Mouse (Mus musculus) CD4-positive helper T cell, adult 2 months (primary cell): ENCODE results near the gene Strn4.

Experiments
- DNase-seq: peaks from one replicate; pipeline ENCODE4 v3.0.0-alpha.2; 2012; ENCODE audit warnings: low read depth, missing footprints, low spot score

The Strn4 gene

DNA sequence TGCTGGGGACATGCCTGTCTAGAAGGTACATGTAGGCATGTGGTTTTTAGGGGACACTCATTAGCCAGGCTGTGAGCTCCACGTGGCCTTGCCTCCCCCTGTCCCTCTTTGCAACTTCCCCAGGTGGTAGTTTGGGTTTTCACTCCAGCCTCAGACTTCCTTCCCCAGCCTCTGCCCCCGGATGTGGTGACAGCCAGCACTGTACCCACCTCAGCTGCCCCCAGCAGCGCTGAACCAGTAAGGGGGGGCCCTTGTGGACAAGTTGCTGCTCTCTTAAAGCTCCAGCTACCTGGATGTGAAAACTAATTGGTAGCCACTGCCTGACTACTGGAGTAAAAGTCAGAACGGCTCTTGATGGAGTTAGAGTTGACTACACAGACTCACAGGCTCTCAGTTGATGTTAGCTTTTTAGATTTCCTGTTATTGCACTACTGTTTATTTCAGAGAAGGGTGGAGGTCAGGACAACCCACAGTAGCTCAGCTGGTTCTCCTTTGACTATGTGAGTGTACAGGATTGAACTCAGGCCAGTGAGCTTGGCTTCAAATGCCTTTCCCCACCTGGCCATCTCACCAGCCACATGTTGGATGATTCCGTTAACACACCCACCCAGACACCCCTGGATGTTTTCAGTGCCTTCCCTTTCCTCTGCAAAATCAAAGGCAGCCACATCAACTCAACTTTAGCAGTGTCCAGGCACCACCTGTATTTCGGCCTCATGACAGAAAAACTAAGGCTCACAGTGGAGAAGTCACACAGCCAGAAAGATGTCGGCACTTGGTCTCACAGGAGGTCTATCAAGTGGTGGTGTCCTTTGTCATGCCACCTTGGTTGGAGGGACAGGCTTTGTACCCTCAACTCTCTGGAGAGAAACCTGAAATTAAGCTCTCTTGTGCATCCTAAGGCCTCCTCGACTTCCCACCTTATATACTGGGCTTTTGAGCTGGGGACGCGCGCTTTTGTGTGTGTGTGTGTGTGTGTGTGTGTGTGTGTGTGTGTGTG lies 26.2 kb downstream of the Strn4 start:
- DNase-seq, result peak; percentile 86

DNA sequence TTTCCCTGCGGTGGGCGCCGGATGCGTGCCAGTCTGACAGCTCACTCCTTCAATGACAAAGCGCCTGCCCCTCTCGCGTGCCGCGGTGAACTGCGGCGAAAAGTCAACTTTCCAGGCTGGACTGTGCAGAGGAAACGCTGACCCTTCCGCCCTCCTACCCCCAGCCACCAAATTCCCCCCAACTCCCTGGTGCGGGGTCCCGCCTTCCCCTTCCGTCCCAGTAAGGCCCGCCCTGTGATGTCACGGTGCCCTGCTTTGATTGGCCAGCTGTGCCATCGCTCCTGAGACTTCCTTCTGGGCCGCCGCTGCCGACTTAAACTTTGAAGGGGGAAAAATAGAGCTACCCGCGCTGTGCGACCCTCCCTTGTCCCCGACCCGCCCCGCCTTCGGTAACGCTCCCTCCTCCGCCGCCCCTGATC lies 27.0 kb downstream of the Strn4 start, which contains the start of gene Prkd2:
Gene Prkd2 (plus strand): TSS at position 258 of the 419 bp plus-strand sequence.
- DNase-seq, result peak; percentile 87

GRCm38 (mm10) chr7:16843441-16844171 lies 27.9 kb downstream of the Strn4 start:
- DNase-seq, result peak; percentile 72

GRCm38 (mm10) chr7:16844696-16845071 lies 29.0 kb downstream of the Strn4 start:
- DNase-seq, result no peak

- DNase-seq, result peak; percentile 76
Observed at GRCm38 (mm10) chr7:16845072-16845819, 29.6 kb downstream of the Strn4 start.

GRCm38 (mm10) chr7:16845820-16846167 lies 30.1 kb downstream of the Strn4 start:
- no peak for DNase-seq

GRCm38 (mm10) chr7:16846775-16847174 lies 31.1 kb downstream of the Strn4 start:
- no peak for DNase-seq

DNA sequence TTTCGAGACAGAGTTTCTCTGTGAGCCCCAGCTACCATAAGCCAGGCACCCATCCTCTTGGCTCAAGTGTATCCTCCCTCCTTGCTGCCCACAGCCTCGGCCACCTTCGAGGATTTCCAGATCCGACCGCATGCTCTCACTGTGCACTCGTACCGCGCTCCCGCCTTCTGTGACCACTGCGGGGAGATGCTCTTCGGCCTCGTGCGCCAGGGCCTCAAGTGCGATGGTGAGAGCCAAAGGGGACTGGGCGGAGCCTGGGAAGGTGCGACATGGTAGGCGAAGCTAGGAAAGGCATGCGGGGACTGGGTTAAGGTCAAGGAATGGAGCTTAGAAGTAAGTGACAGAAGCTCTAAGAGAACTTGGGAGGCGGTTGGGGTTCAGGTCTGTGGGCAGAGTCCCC lies 31.8 kb downstream of the Strn4 start:
- no peak for DNase-seq

GRCm38 (mm10) chr7:16848579-16848978 lies 32.9 kb downstream of the Strn4 start:
- peak; percentile 46 for DNase-seq

GRCm38 (mm10) chr7:16851636-16852035 lies 35.9 kb downstream of the Strn4 start:
- no peak for DNase-seq

DNA sequence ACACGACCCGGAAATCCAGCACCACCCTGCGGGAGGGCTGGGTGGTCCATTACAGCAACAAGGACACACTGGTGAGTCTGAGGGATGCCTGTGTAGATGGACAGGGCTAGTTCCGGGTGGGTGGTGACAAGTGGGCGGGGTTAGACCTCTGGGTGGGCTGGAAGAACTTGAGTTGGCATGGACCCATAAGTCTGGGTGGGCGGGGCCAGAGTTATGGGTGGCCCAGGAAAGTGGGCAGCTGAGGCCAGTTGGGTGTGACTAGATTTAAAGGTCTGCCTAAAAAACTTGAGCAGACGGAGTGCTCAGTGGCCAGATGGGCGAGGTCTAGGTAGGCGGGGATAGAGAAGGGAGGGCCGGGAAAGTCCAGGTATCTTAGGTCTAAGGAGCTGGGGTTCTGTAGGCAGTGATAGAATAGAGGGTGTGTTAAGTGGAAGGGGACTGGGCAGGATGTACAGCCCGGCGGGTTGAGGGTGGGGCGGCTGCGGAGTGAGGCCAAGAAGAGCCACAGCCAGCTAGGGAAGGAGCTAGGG lies 37.7 kb downstream of the Strn4 start:
- no peak for DNase-seq

DNA sequence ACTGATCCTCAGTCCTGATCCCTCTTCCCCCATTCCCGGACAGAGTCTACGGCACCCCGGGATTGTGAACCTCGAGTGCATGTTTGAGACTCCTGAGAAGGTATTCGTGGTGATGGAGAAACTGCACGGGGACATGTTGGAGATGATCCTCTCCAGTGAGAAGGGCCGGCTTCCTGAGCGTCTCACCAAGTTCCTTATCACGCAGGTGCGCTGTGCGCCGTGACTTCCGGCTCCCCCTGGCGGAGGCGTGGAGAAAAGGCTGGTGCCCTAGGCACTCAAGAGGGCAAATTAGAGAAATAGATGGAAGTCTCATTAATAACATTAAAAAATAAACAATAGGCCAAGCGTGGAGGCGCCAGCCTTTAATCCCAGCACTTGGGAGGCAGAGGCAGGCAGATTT lies 42.6 kb downstream of the Strn4 start:
- DNase-seq, result peak; percentile 73

DNA sequence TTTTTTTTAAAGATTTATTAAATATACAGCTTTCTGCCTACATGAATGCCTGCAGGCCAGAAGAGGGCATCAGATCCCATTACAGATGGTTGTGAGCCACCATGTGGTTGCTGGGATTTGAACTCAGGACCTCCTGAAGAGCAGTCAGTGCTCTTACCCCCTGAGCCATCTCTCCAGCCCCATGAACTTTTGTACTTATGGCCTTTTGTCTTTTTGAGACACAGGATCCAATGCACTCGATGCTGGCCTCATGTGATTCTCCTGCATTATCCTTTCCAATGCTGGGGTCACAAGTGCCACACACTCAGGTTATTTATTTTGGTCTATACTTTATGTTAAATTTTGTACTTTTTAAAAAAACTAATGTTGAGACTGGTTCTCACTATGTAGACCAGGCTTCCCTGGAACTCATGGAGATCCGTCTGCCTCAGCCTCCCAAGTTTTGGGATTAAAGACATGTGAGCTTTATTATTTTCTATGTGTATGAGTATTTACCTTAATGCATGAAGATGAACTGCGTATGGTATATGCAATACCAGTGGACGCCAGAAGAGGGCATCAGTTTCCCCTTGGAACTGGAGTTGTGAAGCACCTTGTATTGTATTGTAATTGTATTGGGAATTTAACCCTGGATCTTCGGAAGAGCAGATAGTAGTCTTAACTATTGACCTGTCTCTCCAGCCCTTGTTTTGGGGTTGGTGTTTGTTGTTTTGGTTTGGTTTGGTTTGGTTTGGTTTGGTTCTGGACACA lies 44.4 kb downstream of the Strn4 start:
- DNase-seq, result peak; percentile 73

- DNase-seq, result no peak
Observed at GRCm38 (mm10) chr7:16867488-16867887, 51.8 kb downstream of the Strn4 start.

DNA sequence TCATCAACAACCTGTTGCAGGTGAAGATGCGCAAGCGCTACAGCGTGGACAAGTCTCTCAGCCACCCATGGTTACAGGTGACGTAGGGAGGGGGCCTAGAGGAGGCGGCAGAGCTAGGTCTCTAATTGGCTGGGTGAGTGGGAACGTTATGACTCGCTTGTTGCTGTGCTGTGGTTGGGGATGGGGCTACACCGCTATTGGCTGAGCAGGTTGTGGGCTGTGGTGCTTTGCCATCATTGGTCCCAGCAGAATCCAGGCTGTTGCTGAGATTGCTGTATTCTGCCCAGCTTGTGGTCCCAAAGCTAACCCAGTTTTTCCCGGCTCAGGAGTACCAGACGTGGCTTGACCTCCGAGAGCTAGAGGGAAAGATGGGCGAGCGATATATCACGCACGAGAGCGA lies 53.8 kb downstream of the Strn4 start:
- no peak for DNase-seq

DNA sequence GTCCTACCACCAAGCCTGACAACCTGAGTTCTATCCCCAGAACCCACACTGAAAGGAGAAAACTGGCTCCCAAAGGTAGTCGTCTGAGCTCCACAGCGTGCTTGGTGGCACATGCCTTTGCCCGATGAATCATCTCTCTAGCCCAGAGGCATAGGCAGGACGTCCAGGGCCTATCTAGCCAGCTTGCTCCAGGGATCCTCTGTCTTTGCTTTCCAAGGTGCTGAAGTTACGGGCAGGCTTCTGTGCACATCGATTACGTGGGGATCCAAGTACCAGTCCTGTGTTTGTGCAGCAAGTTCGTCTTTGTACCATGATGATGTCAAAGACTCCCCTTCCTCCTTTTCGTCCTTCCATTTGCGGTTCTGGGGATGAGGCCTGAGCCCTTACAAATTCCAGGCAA lies 55.9 kb downstream of the Strn4 start:
- DNase-seq, result no peak

- DNase-seq, result no peak
Observed at GRCm38 (mm10) chr7:16872478-16872877, 56.8 kb downstream of the Strn4 start.

DNA sequence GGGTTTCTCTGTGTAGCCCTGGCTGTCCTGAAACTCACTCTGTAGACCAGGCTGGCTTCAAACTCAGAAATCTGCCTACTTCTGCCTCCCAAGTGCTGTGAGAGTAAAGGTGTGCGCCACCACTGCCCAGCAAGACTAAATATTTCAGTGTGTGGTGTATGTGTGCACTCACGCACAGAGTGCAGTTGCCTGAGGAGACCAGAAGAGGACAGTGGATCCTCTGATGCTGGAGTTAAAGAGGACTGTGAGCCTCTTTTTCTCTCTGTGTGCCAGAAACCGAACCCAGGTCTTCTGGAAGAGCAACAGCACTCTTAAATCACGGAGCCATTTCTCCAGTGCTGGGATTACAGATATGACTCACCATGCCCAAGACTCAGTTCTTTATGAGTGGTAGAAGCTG lies 57.7 kb downstream of the Strn4 start:
- DNase-seq, result peak; percentile 33

- peak; percentile 87 for DNase-seq
Observed at GRCm38 (mm10) chr7:16874190-16874589, 58.5 kb downstream of the Strn4 start.

DNA sequence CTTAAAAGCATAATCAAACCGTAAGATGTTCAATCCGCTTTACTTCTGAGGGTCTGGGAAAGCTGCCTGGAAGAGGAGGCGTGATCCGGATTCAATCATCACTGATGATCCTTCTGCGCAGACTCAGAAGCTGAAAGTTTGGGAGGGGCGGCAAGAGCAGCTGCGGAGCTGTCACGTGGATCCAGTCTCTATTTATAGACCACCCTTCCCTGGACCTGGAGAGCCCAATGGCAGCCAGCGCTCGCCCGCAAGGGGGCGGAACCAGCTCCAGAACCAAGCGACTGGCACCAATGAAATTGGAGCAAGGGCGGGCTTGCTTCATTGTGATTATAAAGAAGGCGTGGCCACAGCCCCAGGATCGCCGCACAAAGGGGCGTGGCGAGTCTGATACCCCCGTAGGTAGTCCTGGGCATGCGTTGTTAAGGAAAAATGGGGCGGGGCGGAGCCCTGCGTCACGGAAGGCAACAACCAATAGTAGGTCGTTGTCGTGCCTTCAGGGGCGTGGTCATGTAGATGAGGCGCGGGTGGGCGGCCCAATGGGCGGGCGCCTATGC lies 59.1 kb downstream of the Strn4 start:
- peak; percentile 98 for DNase-seq

DNA sequence AGATGAGACGGTGACA lies 59.4 kb downstream of the Strn4 start, which contains the start of gene Dact3:
Gene Dact3 (plus strand): TSS at position 8 of the 16 bp plus-strand sequence.
- no peak for DNase-seq
